Mouse (Mus musculus): ENCODE results near the gene Spsb4.

Spsb4 gene

GRCm38 (mm10) chr9:97017121-97017810, 1.4 kb downstream of the Spsb4 start:
- peak; percentile 33 for DNase-seq (ENCODE audit: low read depth, low spot score)

DNA sequence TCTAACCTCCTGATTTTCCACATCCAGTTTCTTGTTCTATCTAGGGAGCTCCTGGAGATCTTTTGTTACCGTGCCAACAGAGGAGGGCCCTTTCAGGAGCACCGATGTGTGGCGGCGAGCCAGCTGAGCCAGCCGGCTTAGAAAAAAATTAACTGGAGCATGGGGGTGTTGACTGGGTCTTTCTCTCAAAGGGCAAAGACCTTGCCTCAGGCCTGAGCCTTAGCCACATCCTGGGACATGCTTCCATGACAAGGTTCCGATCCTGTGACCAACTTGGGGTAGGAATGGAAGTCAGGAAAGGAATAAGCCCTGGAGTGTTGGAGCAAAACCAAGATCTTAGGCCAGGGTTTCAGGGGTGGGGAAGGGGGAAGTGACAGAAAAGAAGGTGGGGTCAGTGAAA, 2.9 kb downstream of the Spsb4 start:
- DNase-seq (ENCODE audit: low read depth, low spot score): peak; percentile 47

GRCm38 (mm10) chr9:97013698-97014097, 4.9 kb downstream of the Spsb4 start:
- DNase-seq (ENCODE audit: low read depth, low spot score): no peak

DNA sequence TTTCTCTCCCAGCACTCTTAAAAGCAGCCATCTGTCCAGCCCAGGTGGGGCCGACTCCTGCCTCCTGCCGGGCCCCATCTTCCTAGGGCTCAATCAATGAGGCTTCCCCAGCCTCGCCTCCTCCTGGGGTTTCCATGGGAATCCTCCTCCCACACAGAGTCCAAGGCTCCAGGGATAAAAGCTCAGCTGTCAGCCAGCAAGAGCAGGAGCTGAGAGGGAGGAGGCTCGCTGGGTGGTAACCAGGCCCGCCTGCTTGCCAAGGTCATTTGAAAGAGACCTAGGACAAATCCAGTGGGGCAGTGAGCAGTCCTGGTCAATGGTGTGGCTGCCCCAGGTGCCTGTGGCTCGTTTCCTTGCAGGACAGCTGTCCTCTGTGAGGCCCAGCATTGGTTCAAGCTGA, 5.5 kb downstream of the Spsb4 start:
- DNase-seq (ENCODE audit: low read depth, low spot score): peak; percentile 75

- peak; percentile 48 for DNase-seq (ENCODE audit: low read depth, low spot score)
Observed at GRCm38 (mm10) chr9:97011454-97012195, 7.0 kb downstream of the Spsb4 start.

- no peak for DNase-seq (ENCODE audit: low read depth, low spot score)
Observed at GRCm38 (mm10) chr9:97010447-97010846, 8.2 kb downstream of the Spsb4 start.

DNA sequence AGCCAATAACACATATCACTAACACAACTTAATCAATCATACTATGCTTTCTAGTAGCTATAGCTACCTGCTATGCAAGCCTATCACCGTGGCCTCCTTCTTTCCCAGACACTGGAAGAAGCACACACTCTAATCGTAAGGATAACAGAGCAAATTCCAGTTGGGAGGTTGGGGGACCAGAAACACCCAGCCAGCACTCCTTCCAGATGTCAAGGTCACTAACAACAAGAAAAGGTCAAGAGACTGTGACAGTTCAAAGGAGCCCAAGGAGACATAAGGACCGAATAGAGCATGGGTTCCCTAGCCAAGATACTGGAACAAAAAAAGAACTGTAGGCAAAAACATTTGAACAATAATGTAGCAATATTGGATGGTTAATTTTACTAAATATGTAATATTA, 13.9 kb downstream of the Spsb4 start:
- no peak for DNase-seq (ENCODE audit: low read depth, low spot score)

GRCm38 (mm10) chr9:97003173-97003572, 15.5 kb downstream of the Spsb4 start:
- DNase-seq (ENCODE audit: low read depth, low spot score): no peak

DNA sequence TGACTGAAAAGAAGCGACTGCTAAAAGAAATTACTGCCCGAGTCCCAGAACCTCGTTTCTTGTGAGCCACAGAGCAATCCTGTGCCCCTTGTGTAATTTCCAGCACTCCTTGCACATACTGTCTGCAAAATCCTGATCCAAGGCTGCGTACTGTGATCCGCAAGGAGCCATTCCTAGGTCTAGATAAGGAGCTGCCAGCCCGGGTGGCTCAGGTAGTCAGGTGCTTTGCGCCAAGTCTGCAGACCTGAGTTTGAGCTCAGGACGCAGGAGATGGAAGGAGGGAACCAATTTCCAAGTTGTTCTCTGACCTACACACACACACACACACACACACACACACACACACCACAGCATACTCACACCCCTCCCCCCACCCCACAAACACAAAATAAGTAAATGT, 16.0 kb downstream of the Spsb4 start:
- DNase-seq (ENCODE audit: low read depth, low spot score): no peak

- DNase-seq (ENCODE audit: low read depth, low spot score): peak; percentile 23
Observed at GRCm38 (mm10) chr9:97002025-97002424, 16.6 kb downstream of the Spsb4 start.

DNA sequence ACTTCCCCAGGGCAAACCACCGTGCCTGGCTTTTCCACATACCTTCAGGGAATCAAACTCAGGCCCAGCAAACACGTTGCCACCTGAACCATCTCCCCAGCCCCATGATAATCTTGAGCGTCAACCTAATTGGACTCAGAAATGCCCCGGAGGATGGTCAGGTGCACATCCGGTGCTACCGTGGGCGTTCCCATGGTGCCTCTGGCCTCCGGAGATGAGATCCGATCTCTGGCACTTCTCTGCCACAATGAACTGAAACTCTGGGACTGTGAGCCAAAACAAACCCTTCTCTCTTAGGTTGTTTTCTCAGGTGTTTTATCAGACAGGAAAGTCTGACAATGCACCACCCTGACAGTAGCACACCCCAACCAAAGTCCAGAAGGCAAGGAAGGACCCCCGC, 17.2 kb downstream of the Spsb4 start:
- DNase-seq (ENCODE audit: low read depth, low spot score): no peak

DNA sequence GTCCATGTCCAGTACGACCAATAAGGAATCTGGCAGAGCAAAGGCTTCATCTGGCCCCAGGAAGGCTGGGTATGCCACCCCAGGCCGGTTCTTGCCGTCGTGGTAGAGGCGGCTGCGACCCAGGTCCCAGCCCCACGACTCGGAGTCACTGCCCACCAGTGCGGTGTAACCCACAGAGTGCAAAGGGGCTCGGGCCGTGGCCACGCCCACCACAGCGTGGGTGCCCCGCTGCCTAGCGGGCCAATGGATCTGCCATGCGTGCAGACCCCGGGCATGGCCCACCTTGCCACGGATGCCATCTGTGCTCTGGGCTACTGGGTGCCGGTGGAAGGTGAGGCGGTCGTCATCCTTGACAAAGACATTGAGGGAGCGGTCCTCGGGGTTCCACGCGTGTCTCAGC, 22.9 kb downstream of the Spsb4 start:
- no peak for DNase-seq (ENCODE audit: low read depth, low spot score)

GRCm38 (mm10) chr9:96994733-96995132, 23.9 kb downstream of the Spsb4 start:
- DNase-seq (ENCODE audit: low read depth, low spot score): no peak

DNA sequence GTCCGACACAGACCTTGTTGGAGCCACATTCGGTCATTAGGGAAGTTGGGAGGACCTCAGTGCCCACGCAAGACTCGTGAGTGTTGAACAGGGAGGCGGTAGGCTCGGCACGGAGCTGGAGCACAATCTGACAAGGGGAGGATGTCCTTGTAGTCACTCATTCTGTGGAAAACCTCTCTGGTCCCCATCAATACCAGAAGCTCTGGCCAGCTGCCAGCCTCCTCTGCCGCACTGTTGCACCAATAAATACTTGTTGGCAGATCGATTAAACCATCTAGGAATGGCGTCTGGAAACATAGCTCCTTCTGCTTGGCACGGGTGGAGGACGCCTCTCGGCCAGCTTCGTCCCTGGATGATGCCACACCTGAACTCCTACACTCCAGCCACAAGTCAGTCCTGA, 27.5 kb downstream of the Spsb4 start:
- DNase-seq (ENCODE audit: low read depth, low spot score): no peak

DNA sequence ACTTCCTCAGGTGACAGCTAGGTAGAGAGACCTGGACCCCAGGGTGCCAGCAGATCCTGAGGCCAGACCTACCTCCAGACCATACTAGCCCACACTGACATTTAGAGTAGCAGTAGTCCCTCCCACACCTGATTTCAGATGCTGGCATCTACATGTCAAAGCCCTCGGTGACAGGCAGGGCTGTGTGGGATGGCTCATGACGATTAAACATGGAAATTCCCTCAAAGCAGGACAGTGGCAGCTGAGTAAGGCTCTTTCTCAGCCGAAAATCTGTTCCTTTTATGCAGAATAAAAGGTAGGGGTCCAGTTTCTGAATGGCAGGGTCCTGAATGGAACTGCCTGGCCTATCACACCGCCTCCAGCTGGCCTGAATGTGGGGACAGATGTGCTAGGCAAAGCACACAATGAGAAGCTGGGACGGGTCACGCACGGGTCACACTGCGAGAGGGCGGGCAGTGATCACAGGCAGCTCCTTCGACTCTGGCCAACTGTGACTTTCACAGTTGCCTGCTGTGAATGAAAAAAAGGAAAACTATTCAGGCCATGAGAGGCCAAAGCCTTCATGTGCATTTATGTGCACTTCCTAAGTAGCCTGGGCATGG, 29.2 kb downstream of the Spsb4 start:
- DNase-seq (ENCODE audit: low read depth, low spot score): no peak

DNA sequence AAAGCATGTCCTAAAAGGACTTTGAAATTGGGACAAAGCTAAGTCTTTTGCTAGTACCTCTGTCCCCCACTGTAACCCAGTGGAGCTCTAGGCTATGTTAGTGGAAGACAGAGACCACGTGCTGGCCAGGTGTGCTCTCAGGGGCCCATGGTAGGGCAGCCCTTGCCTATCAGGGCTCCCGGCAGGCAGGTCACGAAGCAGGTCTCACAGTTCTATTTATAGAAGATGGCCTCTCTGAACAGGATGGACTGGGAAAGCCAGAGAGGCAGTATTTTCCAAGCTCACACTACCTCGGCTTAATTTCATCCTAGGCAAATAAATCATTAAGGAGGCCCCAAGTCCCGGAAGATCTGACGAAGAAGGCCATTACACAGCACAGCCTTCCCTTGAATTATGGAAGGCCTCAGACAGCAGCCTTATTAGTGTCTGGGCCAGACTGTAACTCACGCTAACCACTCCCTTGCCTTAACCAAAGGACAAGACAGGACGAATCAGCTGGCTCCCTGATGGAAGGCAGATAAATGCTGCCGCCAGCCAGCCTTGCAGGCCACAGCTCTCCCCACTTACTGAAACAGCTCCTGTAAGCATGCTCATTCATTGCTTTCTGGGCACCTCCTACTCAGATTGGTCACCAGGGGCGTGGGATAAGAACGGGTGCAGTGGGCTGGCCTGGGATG, 31.7 kb downstream of the Spsb4 start:
- no peak for DNase-seq (ENCODE audit: low read depth, low spot score)

DNA sequence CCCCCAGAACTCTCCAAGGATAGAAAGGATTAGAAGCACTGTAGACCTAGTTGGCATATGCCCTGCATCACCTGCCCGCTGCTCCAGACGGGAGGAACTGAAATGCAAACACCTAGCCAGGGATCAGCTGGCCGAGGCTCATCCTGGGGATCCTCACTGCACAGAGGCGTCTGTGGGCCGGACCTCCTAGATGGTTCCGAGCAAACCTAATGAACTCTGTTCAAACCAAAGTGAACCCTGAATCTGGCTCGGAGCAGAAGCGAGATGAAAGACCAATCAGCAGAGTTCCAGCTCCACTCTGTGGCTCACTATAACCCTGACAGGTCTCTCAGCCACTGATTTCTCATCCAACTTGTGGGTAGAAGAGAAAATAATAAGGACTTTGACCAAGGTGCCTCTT, 34.6 kb downstream of the Spsb4 start:
- DNase-seq (ENCODE audit: low read depth, low spot score): no peak

GRCm38 (mm10) chr9:96982940-96983339, 35.7 kb downstream of the Spsb4 start:
- DNase-seq (ENCODE audit: low read depth, low spot score): no peak

DNA sequence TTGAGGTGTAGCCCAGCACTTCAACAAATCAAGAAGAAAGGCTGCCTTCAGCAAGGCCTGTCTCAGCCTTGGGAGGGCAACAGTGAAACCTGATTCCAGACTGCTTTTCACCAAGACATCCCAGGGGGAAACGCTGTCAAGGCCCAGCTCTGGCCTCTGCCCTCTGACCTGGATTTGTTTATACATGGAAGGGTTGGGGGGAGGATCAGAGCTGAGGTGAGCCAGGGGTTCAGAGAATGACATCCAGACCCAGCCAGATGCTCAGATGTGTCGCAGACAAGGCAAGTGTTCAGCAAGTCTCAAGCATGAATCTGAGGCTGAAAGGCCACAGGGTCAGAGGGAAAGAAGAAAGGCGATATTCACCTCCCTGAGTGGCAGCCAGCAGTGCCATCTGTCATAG, 36.3 kb downstream of the Spsb4 start:
- no peak for DNase-seq (ENCODE audit: low read depth, low spot score)

DNA sequence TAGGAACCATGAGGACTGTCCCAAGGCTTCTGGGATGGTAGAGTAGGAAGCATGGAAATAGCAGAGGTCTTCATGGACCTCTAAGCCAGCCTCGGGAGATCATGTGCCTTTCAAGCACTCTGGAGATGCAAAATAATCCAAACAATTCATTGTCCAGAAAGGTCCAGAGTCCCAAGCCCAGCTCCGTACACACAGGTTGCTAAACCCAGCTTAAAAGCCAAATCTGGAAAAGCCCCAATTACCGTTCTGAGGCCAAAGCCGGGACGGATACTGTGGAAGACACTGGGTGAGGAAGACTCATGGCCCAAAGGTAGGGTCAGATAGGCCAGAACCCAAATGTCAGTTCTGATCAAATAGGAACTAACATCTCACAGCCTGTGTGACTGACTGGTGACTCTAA, 36.8 kb downstream of the Spsb4 start:
- DNase-seq (ENCODE audit: low read depth, low spot score): no peak

- no peak for DNase-seq (ENCODE audit: low read depth, low spot score)
Observed at GRCm38 (mm10) chr9:96981121-96981520, 37.5 kb downstream of the Spsb4 start.
